Mouse (Mus musculus) lung, adult 2 months (tissue): Measurements from ENCODE around the gene Il17a.

ENCODE experiments used
- CTCF ChIP-seq: fragments of 200-500 bp; IDR thresholded peaks from 2 replicates; pipeline ENCODE4 v1.5.1; 2011; ENCODE audit warnings: mild to moderate bottlenecking, low read length, control low read depth; ENCODE audit not compliant: insufficient read depth
- POLR2A ChIP-seq: fragments of 200-500 bp; IDR thresholded peaks from 2 replicates; pipeline ENCODE4 v1.6.1; 2011; ENCODE audit warnings: low read depth, mild to moderate bottlenecking, control low read depth, low read length, borderline replicate concordance; ENCODE audit errors: extremely low read depth

GRCm38 (mm10) chr1:20700011-20700410, 30.7 kb upstream of the Il17a start:
- TF ChIP-seq CTCF (no peak), POLR2A (no peak)
